9 mouse cellular contexts compared by ENCODE assay signal in the genomic region with DNA sequence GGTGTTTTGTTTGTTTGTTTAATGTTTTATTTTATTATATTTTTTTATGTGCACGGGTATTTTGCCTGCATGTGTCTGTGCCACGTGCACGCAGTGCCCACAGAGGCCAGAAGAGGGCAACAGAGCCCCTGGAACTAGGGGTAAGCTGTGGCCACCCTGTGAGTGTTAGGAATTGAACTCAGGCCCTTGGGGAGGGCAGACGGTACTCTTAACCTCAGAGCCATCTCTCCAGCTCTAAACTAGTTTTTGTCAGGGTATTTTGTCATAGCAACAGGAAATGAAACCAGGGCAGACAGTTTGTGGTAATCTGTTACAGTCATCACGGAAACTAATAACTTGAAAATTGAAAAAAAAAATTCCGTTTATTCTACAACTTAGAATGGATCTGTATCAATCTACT.
DNase-seq lines count a peak whose midpoint lies in the region; ATAC-seq and TF ChIP-seq lines count a peak whose summit lies in the region.
"Had no signal": no experiment of that assay in that cellular context is flagged by ENCODE, and none has a peak within 500 bp of the region (broad histone marks: within the 10 kb centered on the region; RNA-seq: fewer than 3 reads in every experiment).

No protein-coding gene starts in this region.

- TF ChIP-seq POLR2A in heart, adult 2 months (IDR thresholded peaks at IDR 0.05; ENCODE audit: insufficient read depth, low read depth, low read length) = no peak
- TF ChIP-seq POLR2A in bone marrow, adult 2 months (IDR thresholded peaks at IDR 0.05; ENCODE audit: borderline replicate concordance, control insufficient read depth, low read depth, low read length) = no peak

- no peak for ATAC-seq in heart, embryonic 11.5 days (replicated peaks; ENCODE audit: insufficient number of reproducible peaks, low FRiP score, low TSS enrichment)
- peak; percentile 87 for ATAC-seq in megakaryocyte-erythroid progenitor cell, adult 5-6 weeks (replicated peaks; ENCODE audit: low FRiP score, low TSS enrichment, poor library complexity, severe bottlenecking)

- H3K4me1 ChIP-seq in heart, adult 2 months (ENCODE audit: control insufficient read depth, insufficient read depth, low read length) = peaks cover 6% of the 10 kb centered on the region
- H3K4me1 ChIP-seq in heart, embryonic 11.5 days (ENCODE audit: control insufficient read depth, insufficient read depth, low read length) = peaks cover 41% of the 10 kb centered on the region
- no peaks in the 10 kb centered on the region; the same call in 1 of the 2 replicates for H3K4me1 ChIP-seq in bone marrow, adult 2 months (ENCODE audit: control insufficient read depth, insufficient read depth, low read length)
- H3K4me1 ChIP-seq: limb, embryonic 12.5 days had no signal

- H3K9ac ChIP-seq in heart, adult 2 months (ENCODE audit: low read depth, low read length) = no peak overlapping the region
- no peak overlapping the region for H3K9ac ChIP-seq in heart, embryonic 11.5 days (ENCODE audit: low read depth, low read length)
- H3K9ac ChIP-seq: limb, embryonic 12.5 days had no signal

- intact Hi-C loops in heart, adult 2 months (cut with DNase I) = loop anchor here (5.0 kb wide), 1 partner anchor 180 kb away; no protein-coding TSS in a partner anchor

- TF ChIP-seq EP300 in heart, adult 2 months (IDR thresholded peaks at IDR 0.05; ENCODE audit: insufficient read depth, low read depth, low read length) = 0 out of 2 replicates have a peak, but pooled peaks have one; percentile 51

- peak; percentile 98 for TF ChIP-seq CTCF in heart, adult 2 months (IDR thresholded peaks at IDR 0.05)
- TF ChIP-seq CTCF in bone marrow, adult 2 months (IDR thresholded peaks at IDR 0.05; ENCODE audit: control insufficient read depth, insufficient read depth, low read length) = peak; percentile 88

- H3K9me3 ChIP-seq in heart, embryonic 11.5 days (replicated peaks; ENCODE audit: control insufficient read depth, low read length) = no peaks in the 10 kb centered on the region
- H3K9me3 ChIP-seq: limb, embryonic 12.5 days had no signal

- H3K27me3 ChIP-seq in heart, adult 2 months (ENCODE audit: control insufficient read depth, insufficient read depth, low read length) = no peaks in the 10 kb centered on the region
- H3K27me3 ChIP-seq in heart, embryonic 11.5 days (ENCODE audit: control insufficient read depth, insufficient read depth, low read length) = no peaks in the 10 kb centered on the region
- H3K27me3 ChIP-seq: limb, embryonic 12.5 days had no signal

- no peak overlapping the region for H3K4me3 ChIP-seq in heart, adult 2 months
- H3K4me3 ChIP-seq in heart, embryonic 11.5 days (ENCODE audit: low read depth, low read length) = no peak overlapping the region
- no peak overlapping the region for H3K4me3 ChIP-seq in bone marrow, adult 2 months (replicated peaks; ENCODE audit: control insufficient read depth, low read depth, low read length)
- H3K4me3 ChIP-seq: limb, embryonic 12.5 days had no signal

- H3K27ac ChIP-seq in heart, adult 2 months = no peak overlapping the region
- H3K27ac ChIP-seq in heart, embryonic 11.5 days (ENCODE audit: low read depth, low read length) = no peak overlapping the region
- no peak overlapping the region for H3K27ac ChIP-seq in bone marrow, adult 2 months (ENCODE audit: control insufficient read depth, insufficient read depth, low read depth, low read length, poor library complexity)
- H3K27ac ChIP-seq: limb, embryonic 12.5 days had no signal

- no peaks in the 10 kb centered on the region; the same call in 1 of the 2 replicates for H3K36me3 ChIP-seq in heart, adult 2 months (ENCODE audit: control insufficient read depth, insufficient read depth, low read length)
- peaks cover 2% of the 10 kb centered on the region; the same call in 1 of the 2 replicates for H3K36me3 ChIP-seq in heart, embryonic 11.5 days (ENCODE audit: control insufficient read depth, insufficient read depth, low read length)
- H3K36me3 ChIP-seq: limb, embryonic 12.5 days had no signal

- no peak overlapping the region for H3K4me2 ChIP-seq in heart, embryonic 11.5 days
- H3K4me2 ChIP-seq: limb, embryonic 12.5 days had no signal

- H3K79me2 ChIP-seq in heart, adult 2 months (replicated peaks; ENCODE audit: control insufficient read depth, insufficient read depth, low read length) = 0 out of 2 replicates have a peak, but pooled peaks cover 2% of the 10 kb centered on the region

- peak; percentile 70 to 85 for DNase-seq in heart, adult 2 months
- peak; percentile 40 to 63 for DNase-seq in CD8-positive naive resting alpha-beta T cell, adult 2 months (ENCODE audit: low read depth in 2 of 2, low spot score in 2 of 2)
- peak; percentile 75 for DNase-seq in heart, adult 8-10 months (ENCODE audit: low spot score)
- DNase-seq in layer of hippocampus, postnatal 14 days (ENCODE audit: low spot score in 2 of 2) = peak; percentile 29 to 48
- DNase-seq in thymus, adult 18-20 months = peak; percentile 41 to 52

- WGBS in heart, adult 2 months = 53% methylated on average over 6 of the region's 6 CpGs
- 57% methylated on average over 6 of the region's 6 CpGs for WGBS in heart, embryonic 11.5 days (ENCODE audit: insufficient replicate concordance)
- WGBS in bone marrow, adult 2 months = 33% methylated on average over 6 of the region's 6 CpGs
